Mouse (Mus musculus) embryonic facial prominence, embryonic 11.5 days (tissue): ENCODE results near the gene Zbtb8b. TPM values are rescaled to one million over a fixed set of nuclear protein-coding genes. Genes with fewer than 3 reads are reported as not detected.
A peak's percentile ranks its signal among the peaks of the same experiment; 100 is the strongest.

Experiments used
- ATAC-seq: fragments of 200-750 bp; cut with Nextera tagmentation; replicated peaks from 2 replicates; pipeline ENCODE4 v1.8.0; 2017; ENCODE audit warnings: low read depth; ENCODE audit not compliant: insufficient number of reproducible peaks, low FRiP score, low TSS enrichment
- DNase-seq: peaks from one replicate; pipeline ENCODE4 v3.0.0-alpha.2; 2015; ENCODE audit warnings: low spot score
- H3K27ac ChIP-seq: fragments of 300-500 bp; sonication (generic); replicated peaks from 2 replicates; pipeline ENCODE4 v1.5.1; 2014; ENCODE audit warnings: mild to moderate bottlenecking, low read depth, low read length, control low read depth
- H3K27me3 ChIP-seq: fragments of 300-500 bp; sonication (generic); 2 replicates; pipeline ENCODE4 v1.6.1; 2014; ENCODE audit warnings: mild to moderate bottlenecking, low read length, moderate library complexity, mixed read lengths; ENCODE audit not compliant: control insufficient read depth, insufficient read depth
- H3K36me3 ChIP-seq: fragments of 300-500 bp; sonication (generic); replicated peaks from 2 replicates; pipeline ENCODE4 v1.6.1; 2014; ENCODE audit warnings: low read depth, mild to moderate bottlenecking, low read length, moderate library complexity, mixed read lengths; ENCODE audit not compliant: control insufficient read depth, insufficient read depth
- H3K4me1 ChIP-seq: fragments of 300-500 bp; sonication (generic); 2 replicates; pipeline ENCODE4 v1.6.1; 2014; ENCODE audit warnings: low read length, mixed read lengths; ENCODE audit not compliant: control insufficient read depth, insufficient read depth
- H3K4me2 ChIP-seq: fragments of 300-500 bp; sonication (generic); 2 replicates; pipeline ENCODE4 v1.6.1; 2014; ENCODE audit warnings: low read depth, mild to moderate bottlenecking, control low read depth, low read length, moderate library complexity
- H3K4me3 ChIP-seq: fragments of 300-500 bp; sonication (generic); 2 replicates; pipeline ENCODE4 v1.5.1; 2014; ENCODE audit warnings: low read depth, low read length, control low read depth
- H3K9ac ChIP-seq: fragments of 300-500 bp; sonication (generic); replicated peaks from 2 replicates; pipeline ENCODE4 v1.6.1; 2014; ENCODE audit warnings: mild to moderate bottlenecking, control low read depth, low read length
- H3K9me3 ChIP-seq: fragments of 300-500 bp; sonication (generic); replicated peaks from 2 replicates; pipeline ENCODE4 v1.6.1; 2016; ENCODE audit warnings: mild to moderate bottlenecking, low read length, inconsistent platforms, mixed read lengths; ENCODE audit not compliant: control insufficient read depth
- WGBS: fragments of 180-500 bp; shearing (Covaris S2); extraction: QIAGEN DNeasy Blood & Tissue Kit; methylation state at CpG from one replicate; pipeline ENCODE4 v1.1.7; 2014; 5-methylcytosine and 5-hydroxymethylcytosine counted together
- polyA plus RNA-seq: library from polyadenylated mRNA; unstranded; fragments of >200 nt; fragmentation: Nextera tagmentation; extraction: Ambion mirVana; gene quantifications from 2 replicates; pipeline ENCODE4 v1.2.1, GENCODE M21; 2014

Gene Zbtb8b
- 2.4 and 2.8 TPM in 2 replicates for polyA plus RNA-seq

GRCm38 (mm10) chr4:129440340-129441063 is at the start of gene Zbtb8b:
Zbtb8b (minus strand) TSS chr4:129440853.
- DNase-seq, result peak; percentile 75
- 3% methylated on average over 33 of the region's 33 CpGs for WGBS
- peak within 1 kb of the TSS; percentile 50 for H3K4me2 ChIP-seq
- H3K36me3 ChIP-seq, result no peaks in the 10 kb centered on the region
- no peaks in the 10 kb centered on the region for H3K9me3 ChIP-seq
- peak within 1 kb of the TSS; percentile 41 for H3K4me3 ChIP-seq
- no peaks in the 10 kb centered on the region for H3K4me1 ChIP-seq
- peaks cover 22% of the 10 kb centered on the region for H3K27me3 ChIP-seq
- ATAC-seq, result peak; percentile 85
- H3K9ac ChIP-seq, result peak within 1 kb of the TSS; percentile 37
- no peak within 1 kb of the TSS for H3K27ac ChIP-seq

- ATAC-seq (no peak), DNase-seq (no peak)
- WGBS, result 89% methylated on average over 1 of the region's 1 CpGs
- H3K27ac ChIP-seq, result no peak overlapping the region
- H3K4me2 ChIP-seq, result no peak overlapping the region
- no peaks in the 10 kb centered on the region for H3K9me3 ChIP-seq
- H3K4me1 ChIP-seq, result no peaks in the 10 kb centered on the region
- H3K36me3 ChIP-seq, result peaks cover under 1% of the 10 kb centered on the region
- no peak overlapping the region for H3K4me3 ChIP-seq
- no peaks in the 10 kb centered on the region for H3K27me3 ChIP-seq
- no peak overlapping the region for H3K9ac ChIP-seq
Measured at GRCm38 (mm10) chr4:129481090-129481489, 40.4 kb upstream of the Zbtb8b start.

- ATAC-seq (no peak), DNase-seq (no peak)
- Histone ChIP-seq H3K27ac (no peak overlapping the region), H3K27me3 (no peaks in the 10 kb centered on the region), H3K4me1 (no peaks in the 10 kb centered on the region), H3K4me2 (no peak overlapping the region), H3K36me3 (peaks cover 6% of the 10 kb centered on the region), H3K9ac (no peak overlapping the region), H3K9me3 (no peaks in the 10 kb centered on the region), H3K4me3 (no peak overlapping the region)
- WGBS, result 89% methylated on average over 3 of the region's 3 CpGs
Measured at GRCm38 (mm10) chr4:129479863-129480262, 39.2 kb upstream of the Zbtb8b start.

- Histone ChIP-seq H3K27me3 (no peaks in the 10 kb centered on the region), H3K4me3 (no peak overlapping the region), H3K36me3 (peaks cover 25% of the 10 kb centered on the region), H3K4me2 (no peak overlapping the region), H3K4me1 (no peaks in the 10 kb centered on the region), H3K9me3 (no peaks in the 10 kb centered on the region), H3K27ac (no peak overlapping the region), H3K9ac (no peak overlapping the region)
- DNase-seq (no peak), ATAC-seq (no peak)
- WGBS, result 83% methylated on average over 11 of the region's 11 CpGs
Measured at GRCm38 (mm10) chr4:129476047-129476446, 35.4 kb upstream of the Zbtb8b start.

- no peak overlapping the region for H3K27ac ChIP-seq
- ATAC-seq (no peak), DNase-seq (no peak)
- H3K36me3 ChIP-seq, result peaks cover 3% of the 10 kb centered on the region
- no peaks in the 10 kb centered on the region for H3K27me3 ChIP-seq
- WGBS, result 90% methylated on average over 4 of the region's 4 CpGs
- no peaks in the 10 kb centered on the region for H3K9me3 ChIP-seq
- H3K4me2 ChIP-seq, result no peak overlapping the region
- H3K4me1 ChIP-seq, result no peaks in the 10 kb centered on the region
- H3K4me3 ChIP-seq, result no peak overlapping the region
- H3K9ac ChIP-seq, result no peak overlapping the region
Measured at GRCm38 (mm10) chr4:129464286-129464815, 23.7 kb upstream of the Zbtb8b start.

GRCm38 (mm10) chr4:129463097-129464059 is 22.7 kb upstream of the Zbtb8b start:
- H3K4me2 ChIP-seq, result no peak overlapping the region
- H3K27ac ChIP-seq, result no peak overlapping the region
- H3K36me3 ChIP-seq, result peaks cover 3% of the 10 kb centered on the region
- no peak overlapping the region for H3K9ac ChIP-seq
- H3K4me1 ChIP-seq, result no peaks in the 10 kb centered on the region
- no peaks in the 10 kb centered on the region for H3K9me3 ChIP-seq
- WGBS, result 87% methylated on average over 24 of the region's 24 CpGs
- ATAC-seq (no peak), DNase-seq (no peak)
- H3K4me3 ChIP-seq, result no peak overlapping the region
- no peaks in the 10 kb centered on the region for H3K27me3 ChIP-seq

GRCm38 (mm10) chr4:129462118-129462517 is 21.5 kb upstream of the Zbtb8b start:
- DNase-seq, result no peak
- H3K27ac ChIP-seq, result no peak overlapping the region
- H3K36me3 ChIP-seq, result peaks cover 3% of the 10 kb centered on the region
- peak overlapping the region; percentile 74 for H3K4me3 ChIP-seq
- no peaks in the 10 kb centered on the region for H3K27me3 ChIP-seq
- H3K9ac ChIP-seq, result peak overlapping the region; percentile 61
- H3K4me2 ChIP-seq, result peak overlapping the region; percentile 76
- H3K9me3 ChIP-seq, result no peaks in the 10 kb centered on the region
- no peaks in the 10 kb centered on the region for H3K4me1 ChIP-seq
- 43% methylated on average over 3 of the region's 3 CpGs for WGBS
- ATAC-seq, result no peak
